Mouse (Mus musculus) neural tube, embryonic 12.5 days (tissue): ENCODE data around the gene Cacna1d. TPM values are rescaled to one million over a fixed set of nuclear protein-coding genes. Genes with fewer than 3 reads are reported as not detected.

ENCODE experiments used
- ATAC-seq: fragments of 200-750 bp; cut with Nextera tagmentation; 2 replicates; pipeline ENCODE4 v1.8.0; 2017; ENCODE audit warnings: low read depth, mild to moderate bottlenecking, moderate TSS enrichment, moderate library complexity; ENCODE audit not compliant: low FRiP score
- H3K27ac ChIP-seq: fragments of 300-500 bp; sonication (generic); 2 replicates; pipeline ENCODE4 v1.5.1; 2016
- H3K27me3 ChIP-seq: fragments of 300-500 bp; sonication (generic); replicated peaks from 2 replicates; pipeline ENCODE4 v1.6.1; 2016; ENCODE audit warnings: mild to moderate bottlenecking
- H3K36me3 ChIP-seq: fragments of 300-500 bp; sonication (generic); 2 replicates; pipeline ENCODE4 v1.6.1; 2016; ENCODE audit warnings: mild to moderate bottlenecking
- H3K4me1 ChIP-seq: fragments of 300-500 bp; sonication (generic); 2 replicates; pipeline ENCODE4 v1.6.1; 2016
- H3K4me2 ChIP-seq: fragments of 300-500 bp; sonication (generic); replicated peaks from 2 replicates; pipeline ENCODE4 v1.6.1; 2016; ENCODE audit warnings: mild to moderate bottlenecking
- H3K4me3 ChIP-seq: fragments of 300-500 bp; sonication (generic); 2 replicates; pipeline ENCODE4 v1.5.1; 2016
- H3K9ac ChIP-seq: fragments of 300-500 bp; sonication (generic); 2 replicates; pipeline ENCODE4 v1.6.1; 2016; ENCODE audit warnings: mild to moderate bottlenecking
- H3K9me3 ChIP-seq: fragments of 300-500 bp; sonication (generic); 2 replicates; pipeline ENCODE4 v1.6.1; 2016; ENCODE audit warnings: mild to moderate bottlenecking
- WGBS: fragments of 180-500 bp; shearing (Covaris S2); methylation state at CpG from one replicate; pipeline ENCODE4 v1.1.7; 2016; 5-methylcytosine and 5-hydroxymethylcytosine counted together
- polyA plus RNA-seq: library from polyadenylated mRNA; unstranded; fragments of >200 nt; fragmentation: Nextera tagmentation; extraction: Ambion mirVana; gene quantifications from 2 replicates; pipeline ENCODE4 v1.2.1, GENCODE M21; 2016

Gene Cacna1d
- polyA plus RNA-seq, 1 experiment from 2014 or later: 3.0 TPM

GRCm38 (mm10) chr14:30009864-30010560, 481.2 kb downstream of the Cacna1d start:
- Histone ChIP-seq H3K27ac (no peak overlapping the region), H3K36me3 (no peaks in the 10 kb centered on the region), H3K4me2 (no peak overlapping the region), H3K9ac (no peak overlapping the region), H3K4me3 (no peak overlapping the region), H3K9me3 (no peaks in the 10 kb centered on the region), H3K27me3 (peaks cover 29% of the 10 kb centered on the region), H3K4me1 (peaks cover 6% of the 10 kb centered on the region)
- 80% methylated on average over 10 of the region's 10 CpGs for WGBS
- no peak for ATAC-seq

GRCm38 (mm10) chr14:30008733-30009575, 482.3 kb downstream of the Cacna1d start, which contains the start of the genes Il17rb and Chdh:
TSS of gene Il17rb (minus strand) at chr14:30008896.
TSS of gene Chdh (plus strand) at chr14:30009023.
- Histone ChIP-seq H3K4me3 (peak within 1 kb of the TSS; percentile 36), H3K36me3 (no peaks in the 10 kb centered on the region), H3K4me1 (peaks cover 6% of the 10 kb centered on the region), H3K9ac (peak within 1 kb of the TSS; percentile 40; the same call in 1 of the 2 replicates), H3K27me3 (peaks cover 29% of the 10 kb centered on the region), H3K4me2 (peak within 1 kb of the TSS; percentile 86), H3K27ac (no peak within 1 kb of the TSS), H3K9me3 (no peaks in the 10 kb centered on the region)
- 0 out of 2 replicates have a peak, but pooled peaks have one; percentile 21 for ATAC-seq
- 10% methylated on average over 53 of the region's 54 CpGs for WGBS

- ATAC-seq: no peak
- no peak overlapping the region for H3K27ac ChIP-seq
- 92% methylated on average over 3 of the region's 3 CpGs for WGBS
- no peaks in the 10 kb centered on the region for H3K27me3 ChIP-seq
- no peak overlapping the region for H3K4me2 ChIP-seq
- H3K36me3 ChIP-seq: peaks cover 32% of the 10 kb centered on the region
- no peaks in the 10 kb centered on the region for H3K4me1 ChIP-seq
- H3K9ac ChIP-seq: no peak overlapping the region
- H3K9me3 ChIP-seq: no peaks in the 10 kb centered on the region
- no peak overlapping the region for H3K4me3 ChIP-seq
Observed at GRCm38 (mm10) chr14:29999475-29999811, 491.8 kb downstream of the Cacna1d start.

DNA sequence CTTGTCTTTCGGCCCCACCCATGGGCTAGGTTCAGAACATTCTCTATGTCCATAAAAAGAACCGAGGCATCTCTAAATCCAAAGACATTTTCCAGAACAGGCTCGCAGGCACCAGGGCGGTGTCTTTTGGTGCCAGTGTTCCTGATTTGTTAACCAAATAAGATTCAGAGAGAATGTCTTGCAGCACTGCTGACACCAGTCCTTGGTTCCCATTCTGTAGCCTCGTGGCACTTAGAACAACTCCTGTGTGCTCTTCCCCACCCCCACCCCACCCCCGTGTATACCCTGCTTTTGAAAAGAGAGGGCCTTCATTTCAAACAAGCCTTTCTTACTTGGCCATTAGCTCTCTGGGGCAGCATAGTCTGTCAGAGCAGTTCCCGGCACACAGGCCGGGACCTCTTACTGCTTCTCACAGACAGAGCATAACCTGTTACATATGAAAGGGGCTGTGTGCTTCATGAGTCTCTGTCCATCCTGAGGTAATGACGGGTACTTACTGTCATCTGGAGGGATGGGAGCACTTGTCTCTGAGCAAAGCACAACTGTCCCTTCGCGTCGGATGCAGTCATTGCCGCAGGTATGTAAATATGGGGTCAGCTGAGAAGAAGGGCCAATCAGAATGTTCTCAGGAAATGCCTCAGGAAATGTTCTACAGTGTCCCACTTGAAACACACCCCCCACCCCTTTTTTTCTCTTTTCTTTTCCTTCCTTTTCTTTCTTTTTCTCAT, 492.3 kb downstream of the Cacna1d start:
- no peaks in the 10 kb centered on the region for H3K9me3 ChIP-seq
- H3K4me2 ChIP-seq: no peak overlapping the region
- no peak overlapping the region for H3K9ac ChIP-seq
- no peaks in the 10 kb centered on the region for H3K4me1 ChIP-seq
- no peak overlapping the region for H3K27ac ChIP-seq
- no peak overlapping the region for H3K4me3 ChIP-seq
- no peaks in the 10 kb centered on the region for H3K27me3 ChIP-seq
- 76% methylated on average over 13 of the region's 13 CpGs for WGBS
- peaks cover 37% of the 10 kb centered on the region for H3K36me3 ChIP-seq
- no peak; the same call in 1 of the 2 replicates for ATAC-seq

GRCm38 (mm10) chr14:29997345-29997744, 493.9 kb downstream of the Cacna1d start:
- ATAC-seq: no peak
- Histone ChIP-seq H3K4me1 (no peaks in the 10 kb centered on the region), H3K36me3 (peaks cover 53% of the 10 kb centered on the region), H3K27me3 (no peaks in the 10 kb centered on the region), H3K4me2 (no peak overlapping the region), H3K4me3 (no peak overlapping the region), H3K9me3 (no peaks in the 10 kb centered on the region), H3K9ac (no peak overlapping the region), H3K27ac (no peak overlapping the region)

- Histone ChIP-seq H3K27ac (no peak overlapping the region), H3K4me2 (no peak overlapping the region), H3K27me3 (no peaks in the 10 kb centered on the region), H3K36me3 (peaks cover 64% of the 10 kb centered on the region), H3K9me3 (no peaks in the 10 kb centered on the region), H3K4me3 (no peak overlapping the region), H3K9ac (no peak overlapping the region), H3K4me1 (no peaks in the 10 kb centered on the region)
- WGBS: 92% methylated on average over 11 of the region's 11 CpGs
- no peak for ATAC-seq
Observed at GRCm38 (mm10) chr14:29996000-29996751, 495.1 kb downstream of the Cacna1d start.

DNA sequence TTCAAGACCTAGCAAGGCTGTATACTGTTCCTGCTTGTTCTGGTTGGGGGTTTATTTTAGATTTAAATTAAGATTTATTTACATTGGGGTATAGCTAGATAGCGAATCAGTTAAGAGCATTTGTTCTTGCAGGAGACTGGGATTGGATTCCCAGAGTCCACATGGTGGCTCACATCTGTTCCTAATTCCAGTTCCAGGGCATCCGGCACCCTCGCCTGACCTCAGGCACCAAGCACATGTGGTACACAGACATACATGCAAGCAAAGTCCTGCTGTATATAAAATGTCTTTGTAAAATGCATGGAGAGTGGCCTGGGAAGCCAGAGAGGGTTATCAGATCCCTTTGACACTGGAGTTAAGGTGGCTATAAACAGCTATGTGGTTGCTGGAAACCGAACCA, 496.3 kb downstream of the Cacna1d start:
- no peaks in the 10 kb centered on the region for H3K27me3 ChIP-seq
- no peak overlapping the region for H3K4me2 ChIP-seq
- WGBS: 82% methylated on average over 4 of the region's 4 CpGs
- ATAC-seq: no peak
- no peaks in the 10 kb centered on the region for H3K4me1 ChIP-seq
- no peak overlapping the region for H3K4me3 ChIP-seq
- H3K27ac ChIP-seq: no peak overlapping the region
- H3K9me3 ChIP-seq: no peaks in the 10 kb centered on the region
- no peak overlapping the region for H3K9ac ChIP-seq
- peaks cover 76% of the 10 kb centered on the region for H3K36me3 ChIP-seq

Other genes starting within 250 kb of the Cacna1d start
- gene Dcp1a, start 11.9 kb downstream of the Cacna1d start, polyA plus RNA-seq: 27.4 and 32.0 TPM in 2 replicates
- 215 and 218 TPM in 2 replicates for gene Tkt, start 56.9 kb upstream of the Cacna1d start, polyA plus RNA-seq
- 47.4 and 54.3 TPM in 2 replicates for gene Prkcd, start 134.8 kb upstream of the Cacna1d start, polyA plus RNA-seq
- 12.0 and 13.5 TPM in 2 replicates for gene Rft1, start 162.9 kb upstream of the Cacna1d start, polyA plus RNA-seq
- 17.7 and 18.3 TPM in 2 replicates for gene Sfmbt1, start 223.4 kb upstream of the Cacna1d start, polyA plus RNA-seq